Mouse (Mus musculus) brain, embryonic 14.5 days (tissue): Measurements from ENCODE around the gene B3galt6.

Source experiments
- CTCF ChIP-seq: fragments of 200-500 bp; IDR thresholded peaks from 2 replicates; pipeline ENCODE4 v1.5.1; 2012; ENCODE audit warnings: inconsistent platforms, mild to moderate bottlenecking, moderate library complexity, borderline replicate concordance; ENCODE audit not compliant: insufficient read depth, insufficient read length; ENCODE audit errors: extremely low read depth
- POLR2A ChIP-seq: fragments of 200-500 bp; IDR thresholded peaks from 2 replicates; pipeline ENCODE4 v1.6.1; 2012; ENCODE audit warnings: mild to moderate bottlenecking, inconsistent platforms, borderline replicate concordance; ENCODE audit not compliant: poor library complexity, insufficient read depth, insufficient read length, severe bottlenecking; ENCODE audit errors: extremely low read depth

GRCm38 (mm10) chr4:155969043-155969653 is 23.3 kb downstream of the B3galt6 start:
- TF ChIP-seq CTCF (no peak), POLR2A (no peak)
